Mouse (Mus musculus): Measurements from ENCODE around the gene Tnrc18.

Tnrc18 gene

GRCm38 (mm10) chr5:142771034-142771433 is 46.4 kb downstream of the Tnrc18 start:
- DNase-seq, result no peak

GRCm38 (mm10) chr5:142769641-142770040 is 47.8 kb downstream of the Tnrc18 start:
- DNase-seq, result no peak

GRCm38 (mm10) chr5:142768352-142769267 is 48.9 kb downstream of the Tnrc18 start:
- no peak for DNase-seq

- DNase-seq, result peak; percentile 66
Measured at GRCm38 (mm10) chr5:142767937-142768336, 49.5 kb downstream of the Tnrc18 start.

- DNase-seq, result no peak
Measured at GRCm38 (mm10) chr5:142766708-142767107, 50.8 kb downstream of the Tnrc18 start.

- DNase-seq, result no peak
Measured at GRCm38 (mm10) chr5:142764889-142765288, 52.6 kb downstream of the Tnrc18 start.

- no peak for DNase-seq
Measured at GRCm38 (mm10) chr5:142764306-142764705, 53.2 kb downstream of the Tnrc18 start.

GRCm38 (mm10) chr5:142762082-142762807 is 55.2 kb downstream of the Tnrc18 start:
- no peak for DNase-seq

GRCm38 (mm10) chr5:142761326-142761983 is 56.0 kb downstream of the Tnrc18 start:
- no peak for DNase-seq

- no peak for DNase-seq
Measured at GRCm38 (mm10) chr5:142759786-142760185, 57.7 kb downstream of the Tnrc18 start.

- no peak for DNase-seq
Measured at GRCm38 (mm10) chr5:142752241-142752640, 65.2 kb downstream of the Tnrc18 start.

- DNase-seq, result no peak
Measured at GRCm38 (mm10) chr5:142750173-142750572, 67.3 kb downstream of the Tnrc18 start.

- DNase-seq, result no peak
Measured at GRCm38 (mm10) chr5:142747026-142747629, 70.3 kb downstream of the Tnrc18 start.

GRCm38 (mm10) chr5:142739941-142740340 is 77.5 kb downstream of the Tnrc18 start:
- DNase-seq, result no peak

GRCm38 (mm10) chr5:142731916-142732315 is 85.5 kb downstream of the Tnrc18 start:
- no peak for DNase-seq

- DNase-seq, result no peak
Measured at GRCm38 (mm10) chr5:142730295-142730694, 87.2 kb downstream of the Tnrc18 start.

GRCm38 (mm10) chr5:142728301-142728700 is 89.2 kb downstream of the Tnrc18 start:
- DNase-seq, result no peak

GRCm38 (mm10) chr5:142726748-142727147 is 90.7 kb downstream of the Tnrc18 start:
- no peak for DNase-seq

- no peak for DNase-seq
Measured at GRCm38 (mm10) chr5:142724265-142724664, 93.2 kb downstream of the Tnrc18 start.

- peak; percentile 80 for DNase-seq
Measured at GRCm38 (mm10) chr5:142723520-142724133, 93.8 kb downstream of the Tnrc18 start.

- no peak for DNase-seq
Measured at GRCm38 (mm10) chr5:142719897-142720296, 97.6 kb downstream of the Tnrc18 start.

GRCm38 (mm10) chr5:142718486-142718885 is 99.0 kb downstream of the Tnrc18 start:
- no peak for DNase-seq

Measured in thymus, postnatal 14 days (tissue).